ENCODE assay signal across 26 mouse cellular contexts in genomic region chr13:92905944-92906343, GRCm38 (mm10).
DNase-seq lines count a peak whose midpoint lies in the region; ATAC-seq lines count a peak whose summit lies in the region.
"Had no signal": no experiment of that assay in that cellular context is flagged by ENCODE, and none has a peak within 500 bp of the region (broad histone marks: within the 10 kb centered on the region; RNA-seq: fewer than 3 reads in every experiment).

No protein-coding gene starts in this region.

- no peaks in the 10 kb centered on the region for H3K36me3 ChIP-seq in heart, embryonic 10.5 days
- no peaks in the 10 kb centered on the region for H3K36me3 ChIP-seq in midbrain, embryonic 11.5 days (ENCODE audit: control insufficient read depth, insufficient read depth, low read length)
- no peaks in the 10 kb centered on the region for H3K36me3 ChIP-seq in midbrain, embryonic 13.5 days
- H3K36me3 ChIP-seq: embryonic facial prominence, embryonic 12.5 days; heart, embryonic 13.5 days; limb, embryonic 13.5 days; liver, embryonic 12.5 days; lung, embryonic 15.5 days; neural tube, embryonic 13.5 days; stomach, embryonic 15.5 days had no signal

- no peak for DNase-seq in heart, embryonic 10.5 days (ENCODE audit: low spot score)
- DNase-seq in heart, adult 18-20 months = no peak
- DNase-seq in midbrain, embryonic 11.5 days (ENCODE audit: low spot score, missing footprints) = peak; percentile 21
- peak; percentile 21 for DNase-seq in cerebellum, adult 8-10 months
- DNase-seq in cerebellum, postnatal 36 days = peak; percentile 34 to 52
- no peak for DNase-seq in yolk sac, embryonic 10.5 days (ENCODE audit: low spot score)
- no peak for DNase-seq in embryo, embryonic 10.5 days (ENCODE audit: low spot score)
- DNase-seq: heart, postnatal 14 days; kidney, adult 9 months; kidney, postnatal 14 days; layer of hippocampus, postnatal 36 days; midbrain, embryonic 14.5 days; thymus, postnatal 25 days had no signal

- no peak for ATAC-seq in midbrain, embryonic 11.5 days (ENCODE audit: low FRiP score)
- ATAC-seq in midbrain, embryonic 13.5 days = no peak
- ATAC-seq: CD4-positive, CD25-positive, alpha-beta regulatory T cell, adult 4 months; hindbrain, postnatal 0 days; intestine, embryonic 16.5 days; liver, embryonic 12.5 days had no signal

- H3K27me3 ChIP-seq in heart, embryonic 10.5 days (ENCODE audit: insufficient read depth, poor library complexity, severe bottlenecking) = no peaks in the 10 kb centered on the region
- H3K27me3 ChIP-seq in midbrain, embryonic 11.5 days (ENCODE audit: control insufficient read depth, insufficient read depth, low read length) = no peaks in the 10 kb centered on the region
- no peaks in the 10 kb centered on the region for H3K27me3 ChIP-seq in midbrain, embryonic 13.5 days
- H3K27me3 ChIP-seq: embryonic facial prominence, embryonic 12.5 days; heart, embryonic 13.5 days; limb, embryonic 13.5 days; liver, embryonic 12.5 days; lung, embryonic 15.5 days; neural tube, embryonic 13.5 days; stomach, embryonic 15.5 days had no signal

- peak overlapping the region; percentile 60; the same call in 1 of the 2 replicates for H3K27ac ChIP-seq in heart, embryonic 10.5 days
- no peak overlapping the region for H3K27ac ChIP-seq in midbrain, embryonic 11.5 days (ENCODE audit: low read depth, low read length)
- no peak overlapping the region for H3K27ac ChIP-seq in midbrain, embryonic 13.5 days
- H3K27ac ChIP-seq: embryonic facial prominence, embryonic 12.5 days; heart, embryonic 13.5 days; hindbrain, postnatal 0 days; layer of hippocampus, adult 2 months; limb, embryonic 13.5 days; liver, embryonic 12.5 days; lung, embryonic 15.5 days; neural tube, embryonic 13.5 days; stomach, embryonic 15.5 days had no signal

- H3K4me2 ChIP-seq in midbrain, embryonic 11.5 days = no peak overlapping the region
- H3K4me2 ChIP-seq in midbrain, embryonic 13.5 days (replicated peaks) = no peak overlapping the region
- H3K4me2 ChIP-seq: embryonic facial prominence, embryonic 12.5 days; heart, embryonic 13.5 days; limb, embryonic 13.5 days; liver, embryonic 12.5 days; lung, embryonic 15.5 days; neural tube, embryonic 13.5 days; stomach, embryonic 15.5 days had no signal

- H3K9ac ChIP-seq in midbrain, embryonic 11.5 days (ENCODE audit: low read length) = no peak overlapping the region
- no peak overlapping the region for H3K9ac ChIP-seq in midbrain, embryonic 13.5 days (replicated peaks)
- H3K9ac ChIP-seq: embryonic facial prominence, embryonic 12.5 days; heart, embryonic 13.5 days; limb, embryonic 13.5 days; liver, embryonic 12.5 days; lung, embryonic 15.5 days; neural tube, embryonic 13.5 days; stomach, embryonic 15.5 days had no signal

- no peaks in the 10 kb centered on the region for H3K9me3 ChIP-seq in heart, embryonic 10.5 days
- no peaks in the 10 kb centered on the region for H3K9me3 ChIP-seq in midbrain, embryonic 11.5 days (ENCODE audit: control insufficient read depth, low read length)
- H3K9me3 ChIP-seq in midbrain, embryonic 13.5 days = no peaks in the 10 kb centered on the region
- H3K9me3 ChIP-seq: embryonic facial prominence, embryonic 12.5 days; heart, embryonic 13.5 days; limb, embryonic 13.5 days; liver, embryonic 12.5 days; lung, embryonic 15.5 days; neural tube, embryonic 13.5 days; stomach, embryonic 15.5 days had no signal

- H3K4me3 ChIP-seq in heart, embryonic 10.5 days = no peak overlapping the region
- no peak overlapping the region for H3K4me3 ChIP-seq in midbrain, embryonic 11.5 days (ENCODE audit: low read depth, low read length)
- no peak overlapping the region for H3K4me3 ChIP-seq in midbrain, embryonic 13.5 days (replicated peaks)
- H3K4me3 ChIP-seq: embryonic facial prominence, embryonic 12.5 days; heart, embryonic 13.5 days; layer of hippocampus, adult 2 months; limb, embryonic 13.5 days; liver, embryonic 12.5 days; lung, embryonic 15.5 days; myocyte; neural tube, embryonic 13.5 days; stomach, embryonic 15.5 days had no signal

- H3K4me1 ChIP-seq in heart, embryonic 10.5 days = peaks cover 56% of the 10 kb centered on the region
- no peaks in the 10 kb centered on the region for H3K4me1 ChIP-seq in midbrain, embryonic 11.5 days (ENCODE audit: control insufficient read depth, insufficient read depth, low read length)
- no peaks in the 10 kb centered on the region for H3K4me1 ChIP-seq in midbrain, embryonic 13.5 days (replicated peaks)
- H3K4me1 ChIP-seq: embryonic facial prominence, embryonic 12.5 days; limb, embryonic 13.5 days; liver, embryonic 12.5 days; lung, embryonic 15.5 days; neural tube, embryonic 13.5 days; stomach, embryonic 15.5 days had no signal

- 70% methylated on average over 5 of the region's 5 CpGs for WGBS in heart, embryonic 10.5 days
- 84% methylated on average over 5 of the region's 5 CpGs for WGBS in midbrain, embryonic 11.5 days
- WGBS in midbrain, embryonic 13.5 days = 86% methylated on average over 5 of the region's 5 CpGs

Comparison
In these comparisons a context has a peak if more than half of its experiments do, and no peak if none do; other contexts are left out.
1. DNase-seq: peak in midbrain, embryonic 11.5 days (single experiment), cerebellum, adult 8-10 months (single experiment) and cerebellum, postnatal 36 days (2 of 2); none in heart, embryonic 10.5 days (single experiment), heart, adult 18-20 months (0 of 2), yolk sac, embryonic 10.5 days (single experiment) and embryo, embryonic 10.5 days (single experiment).